Comparison of ENCODE assay signal across 7 mouse cellular contexts in the genomic region with DNA sequence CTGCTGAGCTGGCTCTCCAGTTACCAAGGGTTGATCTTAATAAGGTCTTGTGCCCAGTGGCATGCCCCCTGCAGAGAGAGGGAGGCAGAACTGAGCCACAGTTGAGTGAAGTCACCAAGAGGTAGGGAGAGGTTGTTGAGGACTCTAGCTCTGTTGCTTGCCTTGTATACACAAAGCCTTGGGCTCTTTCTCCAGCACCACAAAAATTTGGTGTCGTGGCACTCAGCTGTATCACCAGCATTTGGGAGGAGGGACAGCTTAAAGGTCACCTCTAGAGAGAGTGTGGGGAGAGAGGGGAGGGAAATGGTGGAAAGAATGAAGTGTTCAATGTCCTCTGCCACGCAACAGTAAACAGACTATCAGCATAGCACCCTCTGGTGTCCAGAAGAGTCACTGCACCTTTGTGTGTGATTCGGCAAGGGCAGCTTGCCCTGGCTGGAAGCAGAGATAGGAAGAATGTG. TPM values are rescaled to one million over a fixed set of nuclear protein-coding genes. Genes with fewer than 3 reads are reported as not detected.
DNase-seq lines count a peak whose midpoint lies in the region; ATAC-seq and TF ChIP-seq lines count a peak whose summit lies in the region.

No protein-coding gene starts in this region.

- DNase-seq in adrenal gland, adult 8-10 months: peak; percentile 64
- DNase-seq in embryo, embryonic 11.5 days (ENCODE audit: low read depth, low spot score): peak; percentile 51
- DNase-seq in heart, adult 18-20 months: peak; percentile 78 to 90
- peak; percentile 88 for DNase-seq in kidney, adult 11 months
- peak; percentile 69 for DNase-seq in limb, embryonic 10.5 days (ENCODE audit: low spot score)

- WGBS in limb, embryonic 10.5 days: 4% methylated on average over 3 of the region's 3 CpGs
- WGBS in midbrain, embryonic 13.5 days: 8% methylated on average over 3 of the region's 3 CpGs
- WGBS in small intestine, adult 2 months: under 1% methylated on average over 3 of the region's 3 CpGs

- H3K27ac ChIP-seq in limb, embryonic 10.5 days: 0 out of 2 replicates have a peak overlapping the region, but pooled peaks have one; percentile 9
- H3K27ac ChIP-seq in midbrain, embryonic 13.5 days: no peak overlapping the region
- peak overlapping the region; percentile 41 for H3K27ac ChIP-seq in small intestine, adult 2 months (ENCODE audit: insufficient read depth, low read depth, low read length)

- peak; percentile 63 for ATAC-seq in midbrain, embryonic 13.5 days

- H3K4me2 ChIP-seq in midbrain, embryonic 13.5 days (replicated peaks): no peak overlapping the region

- H3K27me3 ChIP-seq in limb, embryonic 10.5 days (ENCODE audit: low read depth, poor library complexity, severe bottlenecking): no peaks in the 10 kb centered on the region
- H3K27me3 ChIP-seq in midbrain, embryonic 13.5 days: no peaks in the 10 kb centered on the region
- no peaks in the 10 kb centered on the region for H3K27me3 ChIP-seq in small intestine, adult 2 months (ENCODE audit: control insufficient read depth, insufficient read depth, low read length)

- H3K36me3 ChIP-seq in limb, embryonic 10.5 days: no peaks in the 10 kb centered on the region
- H3K36me3 ChIP-seq in midbrain, embryonic 13.5 days: no peaks in the 10 kb centered on the region
- H3K36me3 ChIP-seq in small intestine, adult 2 months (ENCODE audit: control insufficient read depth, insufficient read depth, low read length): peaks cover 27% of the 10 kb centered on the region

- H3K9ac ChIP-seq in midbrain, embryonic 13.5 days (replicated peaks): no peak overlapping the region

- peak; percentile 84; the same call in 1 of the 2 replicates for TF ChIP-seq CTCF in small intestine, adult 2 months (IDR thresholded peaks at IDR 0.05; ENCODE audit: extremely low read depth, insufficient read length, insufficient replicate concordance, low read depth, low read length)

- no peaks in the 10 kb centered on the region for H3K4me1 ChIP-seq in limb, embryonic 10.5 days
- H3K4me1 ChIP-seq in midbrain, embryonic 13.5 days (replicated peaks): no peaks in the 10 kb centered on the region
- H3K4me1 ChIP-seq in small intestine, adult 2 months (ENCODE audit: control insufficient read depth, insufficient read depth, insufficient read length, low read length): peaks cover 25% of the 10 kb centered on the region; the same call in 1 of the 2 replicates

- no peaks in the 10 kb centered on the region for H3K9me3 ChIP-seq in limb, embryonic 10.5 days (replicated peaks)
- H3K9me3 ChIP-seq in midbrain, embryonic 13.5 days: no peaks in the 10 kb centered on the region

- H3K4me3 ChIP-seq in limb, embryonic 10.5 days: no peak overlapping the region
- H3K4me3 ChIP-seq in midbrain, embryonic 13.5 days (replicated peaks): no peak overlapping the region
- H3K4me3 ChIP-seq in small intestine, adult 2 months (ENCODE audit: low read depth, low read length): no peak overlapping the region

- TF ChIP-seq POLR2A in small intestine, adult 2 months (IDR thresholded peaks at IDR 0.05; ENCODE audit: low read depth, low read length): no peak

RNA-seq across cellular contexts. Expression of gene Sord, which starts 9.2 kb away (rescaled TPM):
- total RNA-seq in adrenal gland, adult 8-10 months (2022): 100 to 1,000 TPM in 2 of 4 experiments, 10 to 100 TPM in 2; 83.1 to 149 (median 112) TPM
- 100 to 1,000 TPM; 206 to 214 TPM for total RNA-seq in heart, adult 18-20 months (2021)
- 15.4 and 17.7 TPM in 2 replicates for polyA plus RNA-seq in limb, embryonic 10.5 days (2016; fragmentation: Nextera tagmentation; extraction: Ambion mirVana)
- polyA plus RNA-seq in midbrain, embryonic 13.5 days (2015; fragmentation: Nextera tagmentation; extraction: Ambion mirVana): 18.2 and 20.0 TPM in 2 replicates
- 16.1 and 71.5 TPM in 2 replicates for polyA plus RNA-seq in small intestine, adult 2 months (2012; rRNA removed)

RNA-seq across cellular contexts. Expression of gene Duox2, which starts 54.5 kb away (rescaled TPM):
- total RNA-seq in adrenal gland, adult 8-10 months (2022): not detected
- total RNA-seq in heart, adult 18-20 months (2021): under 1 TPM; 0.27 to 0.44 TPM
- polyA plus RNA-seq in limb, embryonic 10.5 days (2016; fragmentation: Nextera tagmentation; extraction: Ambion mirVana): 0.03 TPM in 1 of 2 replicates, not detected in the other
- 0.04 TPM in 1 of 2 replicates, not detected in the other for polyA plus RNA-seq in midbrain, embryonic 13.5 days (2015; fragmentation: Nextera tagmentation; extraction: Ambion mirVana)
- 13.5 and 133 TPM in 2 replicates for polyA plus RNA-seq in small intestine, adult 2 months (2012; rRNA removed)

RNA-seq across cellular contexts. Expression of gene Duoxa2, which starts 55.0 kb away (rescaled TPM):
- not detected for total RNA-seq in adrenal gland, adult 8-10 months (2022)
- under 1 TPM in 1 of 2 experiments, not detected in 1; 0.18 TPM for total RNA-seq in heart, adult 18-20 months (2021)
- 0.13 TPM in 1 of 2 replicates, not detected in the other for polyA plus RNA-seq in limb, embryonic 10.5 days (2016; fragmentation: Nextera tagmentation; extraction: Ambion mirVana)
- not detected in 2 replicates for polyA plus RNA-seq in midbrain, embryonic 13.5 days (2015; fragmentation: Nextera tagmentation; extraction: Ambion mirVana)
- polyA plus RNA-seq in small intestine, adult 2 months (2012; rRNA removed): 33.7 and 324 TPM in 2 replicates

RNA-seq across cellular contexts. Expression of gene Terb2, which starts 57.6 kb away (rescaled TPM):
- total RNA-seq in adrenal gland, adult 8-10 months (2022): not detected
- total RNA-seq in heart, adult 18-20 months (2021): not detected
- not detected in 2 replicates for polyA plus RNA-seq in limb, embryonic 10.5 days (2016; fragmentation: Nextera tagmentation; extraction: Ambion mirVana)
- not detected in 2 replicates for polyA plus RNA-seq in midbrain, embryonic 13.5 days (2015; fragmentation: Nextera tagmentation; extraction: Ambion mirVana)
- not detected in 2 replicates for polyA plus RNA-seq in small intestine, adult 2 months (2012; rRNA removed)

RNA-seq across cellular contexts. Expression of gene Patl2, which starts 57.7 kb away (rescaled TPM):
- total RNA-seq in adrenal gland, adult 8-10 months (2022): under 1 TPM in 1 of 4 experiments, not detected in 3; 0.09 TPM
- not detected for total RNA-seq in heart, adult 18-20 months (2021)
- polyA plus RNA-seq in limb, embryonic 10.5 days (2016; fragmentation: Nextera tagmentation; extraction: Ambion mirVana): not detected in 2 replicates
- polyA plus RNA-seq in midbrain, embryonic 13.5 days (2015; fragmentation: Nextera tagmentation; extraction: Ambion mirVana): not detected in 2 replicates
- not detected in 2 replicates for polyA plus RNA-seq in small intestine, adult 2 months (2012; rRNA removed)

Comparison
In these comparisons a context has a peak if more than half of its experiments do, and no peak if none do; other contexts are left out.
1. RNA of gene Duox2, which starts 54.5 kb away (polyA plus RNA-seq): 13.5 to 133 TPM in small intestine, adult 2 months; 0.04 TPM in midbrain, embryonic 13.5 days and 0.03 TPM in limb, embryonic 10.5 days; every median in the first group is over 10 times any median in the second.
2. RNA of gene Duoxa2, which starts 55.0 kb away (polyA plus RNA-seq): 33.7 to 324 TPM in small intestine, adult 2 months; not detected in midbrain, embryonic 13.5 days and 0.13 TPM in limb, embryonic 10.5 days; every median in the first group is over 10 times any median in the second.
3. Peak in every context shown above with its lines, with median percentiles within 50 percentile points of each other: DNase-seq.